Mouse (Mus musculus) v-Abl transformed pro-B cells (cell line): ENCODE measurements around the gene Crmp1.

ENCODE experiments used
- in situ Hi-C, 2 experiments: fragments of 400-800 bp; cut with MboI; formaldehyde crosslinking; loops; one replicate each; pipeline ENCODE4 v1.15.1; 2025; ENCODE audit not compliant: unreplicated experiment in 2 of 2

Crmp1 gene

GRCm38 (mm10) chr5:37241651-37242151 lies at the start of gene Crmp1:
Gene Crmp1, plus strand, starts transcription at chr5:37241940.
- in situ Hi-C loops, result no loop called here

GRCm38 (mm10) chr5:37196196-37196595 lies 45.5 kb upstream of the Crmp1 start:
- in situ Hi-C loops, result no loop called here

GRCm38 (mm10) chr5:37196666-37197250 lies 45.0 kb upstream of the Crmp1 start:
- in situ Hi-C loops, result no loop called here

GRCm38 (mm10) chr5:37197423-37197822 lies 44.3 kb upstream of the Crmp1 start:
- in situ Hi-C loops, result no loop called here

- in situ Hi-C loops, result no loop called here
Measured at GRCm38 (mm10) chr5:37198011-37198688, 43.6 kb upstream of the Crmp1 start.

- in situ Hi-C loops, result no loop called here
Measured at GRCm38 (mm10) chr5:37202285-37202684, 39.5 kb upstream of the Crmp1 start.

GRCm38 (mm10) chr5:37204886-37205285 lies 36.9 kb upstream of the Crmp1 start:
- in situ Hi-C loops, result no loop called here

- in situ Hi-C loops, result no loop called here
Measured at GRCm38 (mm10) chr5:37205420-37205819, 36.3 kb upstream of the Crmp1 start.

- in situ Hi-C loops, result no loop called here
Measured at GRCm38 (mm10) chr5:37206364-37206763, 35.4 kb upstream of the Crmp1 start.

GRCm38 (mm10) chr5:37212938-37213708 lies 28.6 kb upstream of the Crmp1 start:
- in situ Hi-C loops, result no loop called here

- in situ Hi-C loops, result no loop called here
Measured at GRCm38 (mm10) chr5:37213709-37214103, 28.0 kb upstream of the Crmp1 start.

GRCm38 (mm10) chr5:37214614-37215013 lies 27.1 kb upstream of the Crmp1 start:
- in situ Hi-C loops, result no loop called here

GRCm38 (mm10) chr5:37215276-37215675 lies 26.5 kb upstream of the Crmp1 start:
- in situ Hi-C loops, result no loop called here

GRCm38 (mm10) chr5:37219615-37220014 lies 22.1 kb upstream of the Crmp1 start:
- in situ Hi-C loops, result no loop called here

- in situ Hi-C loops, result no loop called here
Measured at GRCm38 (mm10) chr5:37220575-37220974, 21.2 kb upstream of the Crmp1 start.

GRCm38 (mm10) chr5:37221563-37221962 lies 20.2 kb upstream of the Crmp1 start:
- in situ Hi-C loops, result no loop called here

- in situ Hi-C loops, result no loop called here
Measured at GRCm38 (mm10) chr5:37222316-37222715, 19.4 kb upstream of the Crmp1 start.

- in situ Hi-C loops, result no loop called here
Measured at GRCm38 (mm10) chr5:37225708-37226107, 16.0 kb upstream of the Crmp1 start.

- in situ Hi-C loops, result no loop called here
Measured at GRCm38 (mm10) chr5:37227956-37228680, 13.6 kb upstream of the Crmp1 start.

- in situ Hi-C loops, result no loop called here
Measured at GRCm38 (mm10) chr5:37228894-37229293, 12.8 kb upstream of the Crmp1 start.

- in situ Hi-C loops, result no loop called here
Measured at GRCm38 (mm10) chr5:37233010-37233557, 8.7 kb upstream of the Crmp1 start.
